Mouse (Mus musculus) cerebellum, adult 9-11 months (tissue): Measurements from ENCODE around the gene Smarcd1.

Source experiments
- DNase-seq: peaks from one replicate; pipeline ENCODE4 v3.0.0; 2022

Gene Smarcd1

DNA sequence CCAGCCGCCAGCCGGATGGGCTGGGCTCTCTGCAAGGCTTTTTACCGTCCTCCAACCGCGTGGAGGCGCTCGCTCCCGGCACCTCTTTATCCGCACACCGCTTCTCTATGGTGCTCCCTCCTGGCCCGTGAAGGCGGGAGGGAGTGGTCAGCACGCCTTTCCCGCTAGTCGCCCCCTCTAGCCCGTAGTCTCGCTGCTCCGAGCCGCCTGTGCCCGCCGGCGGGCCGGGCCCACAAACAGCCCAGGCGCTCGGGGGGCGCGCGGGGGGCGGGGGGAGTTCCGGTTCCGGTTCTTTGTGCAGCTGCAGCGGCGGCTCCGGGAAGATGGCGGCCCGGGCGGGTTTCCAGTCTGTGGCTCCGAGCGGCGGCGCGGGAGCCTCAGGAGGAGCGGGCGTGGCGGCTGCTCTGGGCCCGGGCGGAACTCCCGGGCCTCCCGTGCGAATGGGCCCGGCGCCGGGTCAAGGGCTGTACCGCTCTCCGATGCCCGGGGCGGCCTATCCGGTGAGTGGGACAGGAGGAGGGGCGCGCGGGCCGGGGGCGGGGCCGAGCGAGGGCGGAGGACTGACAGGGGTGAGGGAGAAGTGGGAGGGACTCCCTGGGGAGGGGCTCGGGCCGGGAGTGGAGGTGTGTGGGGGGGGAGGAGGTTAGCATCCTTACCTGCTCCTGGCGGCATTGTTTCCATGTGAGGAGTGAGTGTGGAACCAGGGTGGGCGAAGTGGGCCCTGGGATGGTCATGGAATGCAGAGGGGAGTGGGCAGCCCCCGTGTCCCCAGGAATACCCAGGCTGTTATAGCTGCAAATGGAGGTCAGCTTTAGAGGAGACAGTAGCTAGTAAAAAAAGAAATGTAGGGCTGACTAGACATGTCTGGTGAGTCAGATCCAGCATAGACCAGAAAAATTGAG is at the start of gene Smarcd1:
Gene Smarcd1, plus strand, starts transcription at position 131 of the 902 bp plus-strand sequence.
- DNase-seq = peak; percentile 95

DNA sequence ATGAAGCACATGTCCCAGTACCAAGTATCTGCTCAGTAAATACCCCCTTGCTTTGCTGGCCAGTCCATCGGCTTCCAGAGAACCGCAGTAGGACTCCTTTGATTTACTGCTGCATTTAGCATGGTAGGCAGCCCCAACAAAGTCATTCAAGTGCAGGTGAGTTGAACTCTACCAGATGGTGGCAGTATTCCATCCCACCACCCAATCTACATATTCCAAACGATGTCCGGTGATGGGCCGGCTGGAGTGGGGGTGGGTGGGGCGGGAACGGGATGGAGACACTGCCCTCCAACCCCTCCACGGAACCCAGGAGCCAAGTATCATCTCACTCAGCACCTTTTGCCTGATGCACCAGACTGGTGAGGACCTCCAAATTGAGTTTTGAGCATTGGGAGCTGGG is 48.6 kb upstream of the Smarcd1 start:
- DNase-seq = peak; percentile 40

DNA sequence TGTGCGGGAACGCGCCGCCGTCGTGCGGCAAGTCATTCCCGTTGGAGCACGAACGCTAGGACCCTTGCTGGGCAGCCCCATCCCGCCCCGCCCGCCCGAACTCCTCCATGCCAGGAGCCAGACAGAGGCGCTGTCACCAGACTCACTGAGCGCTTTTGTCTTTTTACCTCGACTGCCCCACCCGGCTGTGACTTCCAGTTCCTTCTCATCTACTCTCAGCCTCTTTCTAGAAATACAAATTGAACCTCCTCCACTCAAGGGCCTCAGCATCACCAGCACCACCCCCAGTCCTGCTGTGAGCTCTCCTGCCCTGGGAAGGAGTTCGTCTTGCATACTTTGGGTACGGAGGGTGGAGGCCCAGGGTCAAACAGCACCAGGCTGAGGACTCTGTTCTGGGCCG is 48.1 kb upstream of the Smarcd1 start:
- peak; percentile 28 for DNase-seq

- no peak for DNase-seq
Observed at GRCm38 (mm10) chr15:99655956-99656355, 46.0 kb upstream of the Smarcd1 start.

DNA sequence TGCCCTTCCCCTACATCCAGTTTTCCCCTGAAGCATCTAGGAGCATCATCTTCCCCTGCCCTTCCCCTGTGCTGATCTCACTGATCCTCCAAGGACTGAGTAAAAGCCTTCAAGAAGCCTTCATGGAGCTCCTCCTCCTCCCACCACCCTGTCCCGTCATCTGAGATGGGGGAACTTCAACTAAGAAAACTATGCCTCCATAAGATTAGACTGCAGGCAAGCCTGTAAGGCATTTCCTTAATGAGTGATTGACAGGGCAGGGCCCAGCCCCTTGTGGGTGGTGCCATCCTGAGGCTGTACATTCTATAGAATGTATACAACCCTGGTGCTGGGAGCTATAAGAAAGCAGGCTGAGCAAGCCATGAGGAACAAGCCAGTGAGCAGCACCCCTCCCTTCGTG is 43.5 kb upstream of the Smarcd1 start:
- DNase-seq = no peak

GRCm38 (mm10) chr15:99661121-99661830 is 40.7 kb upstream of the Smarcd1 start:
- peak; percentile 86 for DNase-seq

GRCm38 (mm10) chr15:99662371-99662770 is 39.6 kb upstream of the Smarcd1 start:
- peak; percentile 45 for DNase-seq

DNA sequence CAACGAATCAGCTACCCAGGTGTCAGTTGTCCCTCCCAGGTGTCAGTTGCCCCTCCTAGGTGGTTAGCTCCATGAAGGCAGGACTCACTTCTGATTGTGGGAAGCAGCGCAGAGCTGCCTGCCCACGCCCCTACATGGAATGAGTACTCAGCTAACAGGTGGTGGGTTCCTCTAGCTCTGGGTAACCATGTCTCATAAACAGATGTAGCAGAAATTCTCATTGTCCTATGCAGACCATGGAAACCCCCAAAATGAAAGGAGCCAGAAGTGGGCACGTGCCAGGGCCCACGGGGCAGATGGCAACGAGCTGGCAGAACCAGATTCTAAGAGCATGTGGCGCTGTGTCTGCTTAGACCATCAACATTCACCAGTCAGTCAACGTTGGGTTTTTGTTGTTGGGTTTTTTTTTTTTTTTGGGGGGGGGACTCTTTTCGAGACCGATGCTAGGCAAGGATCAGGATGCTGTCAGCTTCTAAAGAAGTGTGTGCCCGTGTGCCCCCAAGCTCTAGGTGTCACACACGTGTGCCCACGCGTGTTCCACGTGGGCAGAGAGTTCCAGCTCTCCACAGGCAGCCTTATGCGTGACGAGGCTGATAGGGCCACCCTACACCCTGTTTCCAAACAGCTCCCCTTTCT is 37.8 kb upstream of the Smarcd1 start:
- DNase-seq = peak; percentile 66

GRCm38 (mm10) chr15:99664600-99665451 is 37.1 kb upstream of the Smarcd1 start:
- peak; percentile 82 for DNase-seq

GRCm38 (mm10) chr15:99667544-99667943 is 34.4 kb upstream of the Smarcd1 start:
- no peak for DNase-seq

DNA sequence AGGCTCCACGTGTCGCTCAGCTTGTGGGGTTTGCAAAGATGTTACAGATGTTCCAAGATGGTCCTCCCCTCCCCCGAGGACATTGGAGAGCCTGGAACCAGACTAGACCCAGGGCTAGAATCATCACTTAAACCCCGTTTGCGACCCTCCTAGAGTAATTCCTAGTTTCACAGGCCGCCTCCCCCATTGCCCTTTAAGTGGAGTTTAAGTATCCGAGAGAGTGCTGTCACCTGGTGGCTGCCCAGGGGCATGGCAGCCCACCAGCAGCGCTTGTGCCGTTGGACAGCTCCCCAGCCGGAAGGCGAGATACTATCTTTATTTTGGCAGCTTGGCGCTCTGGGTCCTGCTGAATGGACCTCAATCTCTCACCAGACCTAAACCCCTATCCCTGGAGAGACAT is 33.0 kb upstream of the Smarcd1 start:
- DNase-seq = peak; percentile 85

- DNase-seq = no peak
Observed at GRCm38 (mm10) chr15:99669392-99669791, 32.5 kb upstream of the Smarcd1 start.

DNA sequence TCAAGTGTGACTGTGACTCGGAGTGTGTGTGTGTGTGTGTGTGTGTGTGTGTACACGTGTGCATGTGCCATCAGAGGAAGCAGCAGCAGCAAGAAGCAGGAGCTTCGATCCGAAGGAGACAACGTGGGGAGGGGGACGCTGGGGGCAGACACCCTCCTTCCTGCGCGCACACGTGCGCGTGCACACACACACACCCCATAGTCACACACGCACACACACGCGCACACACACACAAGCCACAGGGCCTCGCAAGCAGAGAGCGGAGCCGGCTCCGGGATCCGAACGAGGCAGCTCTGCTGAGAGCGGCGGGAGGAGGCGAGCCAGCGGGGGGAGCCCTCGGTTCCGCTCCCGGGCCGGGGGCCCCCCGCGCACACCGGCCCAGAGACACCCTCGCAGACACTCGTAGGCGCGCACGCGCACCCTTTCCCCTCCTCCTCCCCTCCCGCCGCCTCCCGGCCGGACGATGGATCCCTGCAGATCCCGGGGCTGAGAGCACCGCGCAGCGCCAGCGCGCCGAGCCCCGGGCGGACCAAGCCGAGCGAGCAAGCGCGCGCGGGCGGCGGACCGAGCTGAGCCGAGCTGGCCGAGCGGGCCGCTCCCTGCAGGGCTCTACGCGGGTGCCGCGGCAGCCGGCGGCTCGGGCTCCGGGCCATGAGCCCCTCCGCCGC is 31.6 kb upstream of the Smarcd1 start, which contains the start of gene Asic1:
Gene Asic1, plus strand, starts transcription at position 215 of the 668 bp plus-strand sequence.
- DNase-seq = peak; percentile 87

DNA sequence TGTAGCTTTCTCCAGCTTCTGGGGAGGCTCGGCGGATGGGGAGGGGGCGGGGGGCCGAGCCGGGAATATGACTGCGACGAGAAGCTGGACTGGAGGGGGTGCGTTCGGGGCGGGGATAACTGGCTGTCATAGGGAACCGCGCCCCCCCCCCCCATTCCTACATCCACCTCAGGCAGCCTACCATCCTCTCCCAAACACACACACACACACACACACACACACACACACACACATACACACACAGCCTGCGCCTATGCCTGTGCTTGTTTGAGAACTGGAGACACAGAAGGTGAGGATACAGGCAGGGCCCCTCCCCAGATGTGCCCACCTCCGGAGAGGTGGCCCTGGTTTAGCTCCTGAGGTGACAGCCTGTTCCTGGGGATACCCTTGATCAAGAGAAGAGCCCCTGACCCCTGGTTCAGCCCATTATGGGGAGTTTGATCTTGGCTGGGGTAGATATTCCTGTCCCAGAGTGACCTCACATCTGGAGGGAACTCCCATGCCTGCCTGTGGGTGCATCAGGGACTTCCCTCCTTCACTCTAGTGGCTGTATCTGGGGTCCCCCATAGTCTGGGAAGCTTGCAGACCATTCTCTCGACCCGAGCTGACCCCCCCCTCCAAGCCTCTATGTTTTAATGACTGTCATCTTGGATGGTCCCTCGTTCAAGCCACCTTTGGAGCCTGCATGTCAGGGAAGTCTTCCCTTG is 30.8 kb upstream of the Smarcd1 start:
- DNase-seq = peak; percentile 67

GRCm38 (mm10) chr15:99671783-99672182 is 30.1 kb upstream of the Smarcd1 start:
- no peak for DNase-seq

DNA sequence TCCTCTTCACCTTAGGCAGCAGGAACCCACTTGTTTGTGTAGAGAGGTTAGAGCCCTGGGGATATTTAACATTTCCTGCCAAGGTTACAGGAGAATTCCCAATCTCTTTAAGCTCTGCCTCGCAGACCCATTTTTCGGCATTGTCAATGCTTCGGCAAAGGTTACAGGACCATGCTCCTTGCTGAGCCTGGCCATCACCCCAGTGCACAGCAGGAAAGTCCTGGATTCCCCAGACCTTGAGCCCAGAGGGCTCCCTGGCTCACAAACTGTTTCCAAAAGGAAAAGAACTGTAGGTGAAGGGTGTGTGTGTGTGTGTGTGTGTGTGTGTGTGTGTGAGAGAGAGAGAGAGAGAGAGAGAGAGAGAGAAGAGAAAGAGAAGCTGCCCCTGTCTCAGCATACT is 27.1 kb upstream of the Smarcd1 start:
- peak; percentile 60 for DNase-seq

DNA sequence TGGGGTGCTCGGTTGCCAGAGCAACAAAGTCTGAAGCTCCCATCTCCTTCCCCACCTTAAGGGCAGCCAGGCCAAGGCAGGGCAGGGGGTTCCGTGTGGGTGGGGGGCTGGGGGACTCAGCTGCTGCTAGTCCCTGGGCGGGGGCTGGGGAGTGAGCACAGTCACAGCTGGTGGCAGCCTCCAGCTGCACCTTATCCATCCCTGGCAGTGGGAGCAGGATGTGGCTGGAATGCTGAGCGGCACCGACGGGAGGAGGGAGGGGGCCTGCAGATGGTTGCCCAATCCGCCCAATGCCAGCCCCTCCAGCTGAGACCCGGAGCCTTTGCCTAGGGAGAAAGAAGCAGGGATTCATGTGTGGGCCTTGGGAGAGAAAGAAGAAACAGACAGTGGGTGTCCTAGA is 24.8 kb upstream of the Smarcd1 start:
- DNase-seq = peak; percentile 55

GRCm38 (mm10) chr15:99678063-99678800 is 23.7 kb upstream of the Smarcd1 start:
- DNase-seq = peak; percentile 50

GRCm38 (mm10) chr15:99679008-99679407 is 22.9 kb upstream of the Smarcd1 start:
- no peak for DNase-seq

- DNase-seq = no peak
Observed at GRCm38 (mm10) chr15:99682880-99683279, 19.0 kb upstream of the Smarcd1 start.
